Mouse (Mus musculus) embryonic fibroblast, embryonic 13.5 days (primary cell): ENCODE results near the gene 5830473C10Rik.

Experiments used
- CTCF ChIP-seq: IDR thresholded peaks from 2 replicates; pipeline ENCODE4 v1.5.1; 2011; ENCODE audit warnings: mild to moderate bottlenecking, control low read depth, low read length, moderate library complexity, borderline replicate concordance; ENCODE audit not compliant: insufficient read depth
- POLR2A ChIP-seq: IDR thresholded peaks from 2 replicates; pipeline ENCODE4 v1.6.1; 2011; ENCODE audit warnings: low read depth, mild to moderate bottlenecking, control low read depth, low read length, moderate library complexity

DNA sequence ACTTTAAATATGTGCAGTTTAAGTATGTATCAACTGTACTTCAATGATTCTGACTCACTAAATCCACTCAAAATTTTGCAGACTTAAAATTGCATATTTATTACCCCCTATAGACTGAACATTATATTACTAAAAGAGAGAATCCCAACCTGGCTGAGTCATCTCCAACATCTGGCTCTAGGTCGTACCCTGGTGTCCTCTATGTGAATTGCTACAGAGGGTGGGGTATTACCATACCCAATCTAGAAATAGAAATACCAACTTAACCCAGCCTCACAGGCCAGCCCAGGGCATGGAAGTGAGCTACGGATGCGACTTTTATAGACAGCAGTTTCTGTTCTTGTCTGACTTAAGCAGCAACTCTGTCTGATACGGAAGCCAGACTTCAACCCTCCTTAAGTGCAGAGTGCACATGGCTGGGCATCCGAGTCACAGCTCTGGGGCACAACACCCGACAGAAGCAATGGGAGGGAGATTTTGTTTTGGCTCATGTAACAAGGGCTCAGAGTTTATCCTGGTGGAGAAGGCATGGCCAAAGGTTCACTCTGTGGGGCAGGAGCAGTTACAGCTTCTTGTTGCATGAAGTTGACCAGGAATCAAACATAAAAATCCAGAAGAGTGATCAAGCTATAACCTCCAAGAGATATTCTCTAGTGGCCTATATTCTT, 48.5 kb upstream of the 5830473C10Rik start:
- TF ChIP-seq CTCF (no peak), POLR2A (no peak)
